ENCODE assay signal across 8 mouse cellular contexts in genomic region chr3:21937281-21938035, GRCm38 (mm10).
DNase-seq lines count a peak whose midpoint lies in the region.

No protein-coding gene starts in this region.

- DNase-seq in embryo, embryonic 10.5 days (ENCODE audit: low spot score), result peak; percentile 36
- no peak for DNase-seq in embryo, embryonic 9.5 days (ENCODE audit: extremely low spot score)
- peak; percentile 8 for DNase-seq in retina, postnatal 1 day
- no peak for DNase-seq in retina, embryonic 14.5 days (ENCODE audit: low spot score)
- peak; percentile 61 to 68 for DNase-seq in layer of hippocampus, adult 8-10 months (ENCODE audit: low spot score in 2 of 2)
- peak; percentile 28 to 47 for DNase-seq in right cerebral cortex, postnatal 36 days (ENCODE audit: low spot score in 2 of 2)
- no peak for DNase-seq in urinary bladder, postnatal 36 days (ENCODE audit: low spot score in 2 of 2)
- DNase-seq in Muller cell, postnatal 12 days (ENCODE audit: inconsistent ontology term), result no peak

Comparison
In these comparisons a context has a peak if more than half of its experiments do, and no peak if none do; other contexts are left out.
1. DNase-seq: peak in embryo, embryonic 10.5 days (single experiment), retina, postnatal 1 day (single experiment), layer of hippocampus, adult 8-10 months (2 of 2) and right cerebral cortex, postnatal 36 days (2 of 2); none in embryo, embryonic 9.5 days (single experiment), retina, embryonic 14.5 days (single experiment), urinary bladder, postnatal 36 days (0 of 2) and Muller cell, postnatal 12 days (single experiment).